Mouse (Mus musculus): ENCODE measurements around the gene Ceacam11.
"Not testable (repeated sequence)": the region's sequence is repeated elsewhere in the genome, so short reads cannot be mapped to it uniquely, and the experiment has no call there.

The Ceacam11 gene

DNA sequence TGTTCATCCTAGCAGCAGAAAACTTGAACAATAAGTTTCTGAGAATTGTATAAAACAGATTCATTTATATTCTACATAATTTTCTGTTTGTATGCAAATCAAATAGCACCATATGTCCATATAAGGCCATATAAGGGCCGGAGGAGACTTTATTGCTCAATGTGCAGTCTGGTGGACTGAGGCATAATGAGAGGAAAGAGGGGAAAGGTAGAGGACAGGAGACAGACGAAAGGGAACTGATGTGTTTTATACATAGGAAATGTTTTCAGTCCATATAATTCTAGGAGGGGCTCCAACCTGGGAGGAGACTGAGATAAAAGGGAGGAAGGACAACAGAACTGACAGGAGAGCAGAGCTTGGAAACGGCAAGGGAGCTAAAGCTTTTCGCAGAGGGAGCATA, at the start of gene Ceacam11:
TSS of gene Ceacam11 (plus strand) at position 301 of the 400 bp plus-strand sequence.
- in situ Hi-C loops (cut with MboI, MseI) = no loop called here

GRCm38 (mm10) chr7:18001131-18001530, 29.2 kb downstream of the Ceacam11 start:
- in situ Hi-C loops (cut with MboI, MseI) = not testable (repeated sequence)

- in situ Hi-C loops (cut with MboI, MseI) = no loop called here
Measured at GRCm38 (mm10) chr7:18009589-18009988, 37.7 kb downstream of the Ceacam11 start, which contains the start of gene Ceacam13. Gene Ceacam13 (plus strand): TSS chr7:18009889.
